Mouse (Mus musculus): ENCODE measurements around the gene Bid. TPM values are rescaled to one million over a fixed set of nuclear protein-coding genes. Genes with fewer than 3 reads are reported as not detected.

Bid gene
- total RNA-seq, 4 experiments from 2014 or later: 10.9 to 16.3 (median 14.8) TPM

Other genes with a start within 250 kb of the Bid start
- gene Slc25a18, start 143.3 kb downstream of the Bid start, total RNA-seq (2022): 10 to 100 TPM; 58.9 to 64.1 (median 61.9) TPM
- gene Atp6v1e1, start 94.1 kb downstream of the Bid start, total RNA-seq (2022): 100 to 1,000 TPM; 467 to 514 (median 483) TPM
- 10 to 100 TPM; 37.5 to 40.6 (median 39.1) TPM for gene Bcl2l13, start 80.6 kb downstream of the Bid start, total RNA-seq (2022)
- gene Mical3, start 214.1 kb upstream of the Bid start, total RNA-seq (2022): 100 to 1,000 TPM in 1 of 4 experiments, 10 to 100 TPM in 3; 78.3 to 102 (median 90.8) TPM